Mouse (Mus musculus) spleen, postnatal 4 days (tissue): Measurements from ENCODE around the gene Wipi2.

Source experiments
- DNase-seq, 2 experiments: peaks; one replicate each; pipeline ENCODE4 v3.0.0; 2022; ENCODE audit warnings: low spot score in 2 of 2

Gene Wipi2

GRCm38 (mm10) chr5:142629663-142630025 is 2.1 kb downstream of the Wipi2 start:
- no peak for DNase-seq

DNA sequence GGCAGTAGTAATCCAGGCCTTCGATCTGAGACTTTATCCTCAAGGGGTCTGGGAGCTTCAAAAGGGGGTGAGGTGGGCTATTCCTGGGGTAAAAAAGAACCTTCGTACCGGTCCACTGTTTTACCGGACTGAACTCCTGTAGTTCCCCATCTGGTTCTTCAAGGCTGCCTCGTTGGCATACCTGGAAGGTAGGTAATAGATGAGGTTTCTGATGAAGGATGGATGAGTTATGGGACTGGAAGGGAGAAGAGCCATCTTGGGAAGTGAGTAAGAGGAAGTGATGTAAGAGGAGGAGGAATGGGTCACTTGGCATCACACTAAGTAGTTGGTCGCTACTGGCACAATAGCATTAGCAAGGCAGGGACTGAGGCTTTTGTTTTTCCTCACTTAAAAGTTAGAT is 2.7 kb downstream of the Wipi2 start:
- no peak for DNase-seq

DNA sequence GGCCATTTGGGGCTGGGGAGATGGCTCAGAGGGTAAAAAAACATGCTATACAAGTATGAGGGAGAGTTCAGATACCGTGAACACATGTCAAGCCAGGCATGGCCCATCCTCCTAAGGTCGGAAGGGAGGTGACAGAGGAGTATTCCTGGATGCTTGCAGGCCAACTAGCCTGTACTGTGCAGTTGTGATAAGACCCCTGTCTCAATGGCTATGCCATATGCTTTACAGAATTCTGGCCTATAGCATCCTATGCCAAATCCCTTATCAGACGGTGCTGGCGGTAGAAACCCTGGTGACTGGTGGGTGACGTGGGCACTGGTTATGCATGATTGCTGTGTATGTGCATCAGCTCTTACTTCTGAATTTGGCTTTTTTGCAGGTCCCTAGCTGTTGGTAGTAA is 10.3 kb downstream of the Wipi2 start:
- peak in 1 of 2 experiments; percentile 36 for DNase-seq

GRCm38 (mm10) chr5:142640088-142640487 is 12.6 kb downstream of the Wipi2 start:
- DNase-seq: no peak

DNA sequence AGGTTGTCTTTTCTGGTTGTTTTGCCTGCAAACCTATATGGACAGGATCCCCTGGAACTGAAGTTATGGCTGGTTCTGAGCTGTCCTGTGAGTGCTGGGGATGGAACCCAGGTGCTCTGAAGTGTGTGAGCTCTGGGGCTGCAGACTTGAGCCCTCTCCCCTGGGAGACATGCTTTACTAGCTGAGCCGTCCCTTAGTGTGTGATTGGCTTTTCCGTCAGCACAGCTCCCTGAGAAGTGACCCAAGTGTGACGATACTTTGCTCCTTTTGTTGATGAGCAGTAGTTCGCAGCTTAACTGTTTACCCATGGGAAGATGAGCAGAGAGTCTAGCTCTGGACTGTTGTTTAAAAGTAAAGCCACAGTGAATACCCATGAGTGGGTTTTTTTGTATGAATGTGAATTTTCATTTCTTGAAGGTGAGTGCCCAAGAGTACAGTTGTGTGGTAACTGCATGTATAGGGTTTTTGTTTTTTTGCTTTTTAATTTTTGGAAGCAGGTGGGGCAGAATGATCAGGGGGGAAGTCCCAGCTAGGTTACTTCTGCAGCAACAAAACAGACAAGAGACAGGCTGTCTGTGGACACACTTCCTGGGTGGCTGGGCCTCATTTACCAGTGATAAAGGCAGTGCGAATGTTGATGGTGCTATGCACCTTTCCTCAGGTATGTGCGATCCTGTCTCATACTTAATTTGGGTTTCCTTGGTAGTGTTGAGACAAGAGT is 14.0 kb downstream of the Wipi2 start:
- no peak for DNase-seq

GRCm38 (mm10) chr5:142648162-142648561 is 20.7 kb downstream of the Wipi2 start:
- no peak for DNase-seq

DNA sequence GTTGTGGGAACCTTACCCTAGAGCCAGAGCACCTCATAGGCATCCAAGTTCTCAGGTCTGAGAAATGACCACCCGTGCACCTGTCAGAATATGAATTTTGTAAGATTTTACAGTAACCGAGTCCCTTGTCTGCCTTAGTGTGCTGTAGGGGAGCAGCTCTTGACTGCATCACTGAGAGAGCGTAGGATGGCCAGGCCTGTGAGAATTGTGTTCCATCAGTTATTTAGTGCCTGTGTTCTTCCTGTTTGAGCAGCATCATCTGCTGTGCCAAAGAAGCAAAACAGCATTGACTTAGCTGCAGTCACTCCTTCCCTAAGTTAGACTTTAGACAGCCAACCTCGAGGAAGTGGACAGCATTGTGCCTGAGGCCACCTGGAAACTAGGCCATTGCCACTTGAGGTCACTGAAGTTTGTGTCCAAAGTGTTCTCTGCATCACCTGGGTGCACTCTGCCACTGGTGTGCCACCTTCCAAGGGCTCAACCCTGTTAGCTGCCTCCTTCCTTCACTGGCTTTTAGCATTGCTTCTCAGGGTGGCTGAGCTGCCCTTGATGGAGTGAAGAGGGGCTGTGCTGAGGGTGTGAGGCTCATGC is 22.1 kb downstream of the Wipi2 start:
- no peak for DNase-seq

DNA sequence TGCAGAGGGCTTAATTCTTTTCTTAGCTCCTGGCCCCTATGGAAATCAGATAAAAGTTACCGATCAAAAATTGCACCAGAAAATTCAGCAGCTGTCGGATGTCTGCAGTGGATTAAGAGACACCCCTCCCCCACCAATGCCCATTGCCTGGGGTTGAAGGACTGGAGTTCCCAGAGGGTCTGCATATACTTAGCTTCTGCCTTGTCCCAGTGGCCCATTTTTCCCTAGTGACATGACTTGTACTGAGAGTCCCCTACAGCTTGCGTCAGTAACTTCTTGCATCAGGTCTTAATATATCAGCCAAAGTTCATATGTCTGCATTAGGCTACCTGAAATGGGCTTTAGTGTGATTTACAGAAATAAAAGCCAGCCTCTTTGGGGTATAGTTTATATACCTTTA is 22.9 kb downstream of the Wipi2 start:
- no peak for DNase-seq

GRCm38 (mm10) chr5:142650794-142651497 is 23.4 kb downstream of the Wipi2 start:
- DNase-seq: peak in 1 of 2 experiments; percentile 51

DNA sequence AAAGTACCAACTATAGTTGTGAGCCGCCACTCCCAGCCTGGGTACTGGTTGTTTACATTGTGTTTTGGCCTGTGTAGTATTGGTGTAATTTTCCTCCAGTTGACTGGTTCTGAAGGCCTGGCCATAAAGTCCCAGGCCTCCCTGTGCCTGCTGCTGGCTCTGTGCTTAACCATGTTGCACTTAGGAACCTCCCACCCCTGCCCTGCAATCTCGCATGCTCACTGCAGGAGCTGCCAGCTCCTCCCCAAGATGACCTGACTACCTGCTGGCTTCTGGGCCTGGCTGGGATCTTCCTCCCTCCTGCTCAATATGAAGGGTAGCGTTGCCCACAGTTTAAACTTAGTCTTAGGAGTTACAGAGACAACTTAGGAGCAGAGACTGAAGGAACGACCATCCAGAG is 24.8 kb downstream of the Wipi2 start:
- DNase-seq: no peak

GRCm38 (mm10) chr5:142660656-142661434 is 33.3 kb downstream of the Wipi2 start:
- no peak for DNase-seq

- DNase-seq: no peak
These were observed 40.4 kb downstream of the Wipi2 start for GRCm38 (mm10) chr5:142667921-142668320.

GRCm38 (mm10) chr5:142668556-142669263 is 41.2 kb downstream of the Wipi2 start:
- DNase-seq: no peak

DNA sequence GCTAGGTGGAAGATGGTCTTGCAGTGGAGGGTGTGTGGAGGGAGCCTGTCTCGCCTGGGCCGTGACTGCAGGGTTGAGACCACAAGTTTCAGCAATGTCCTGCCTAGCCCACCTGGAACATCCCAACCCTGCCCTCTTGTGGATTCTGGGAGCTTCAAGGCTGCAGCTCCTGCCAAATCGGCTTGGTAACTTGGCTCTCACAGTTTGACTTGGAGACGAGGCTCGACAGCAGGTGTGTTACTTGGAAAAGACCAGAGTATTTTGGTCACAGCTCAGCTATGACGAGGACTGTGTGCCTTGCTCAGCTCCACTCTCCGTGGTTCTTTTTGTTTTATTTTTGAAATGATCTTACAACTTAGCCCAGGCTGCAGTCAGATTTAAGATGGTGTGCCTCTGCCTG is 42.2 kb downstream of the Wipi2 start:
- no peak for DNase-seq

DNA sequence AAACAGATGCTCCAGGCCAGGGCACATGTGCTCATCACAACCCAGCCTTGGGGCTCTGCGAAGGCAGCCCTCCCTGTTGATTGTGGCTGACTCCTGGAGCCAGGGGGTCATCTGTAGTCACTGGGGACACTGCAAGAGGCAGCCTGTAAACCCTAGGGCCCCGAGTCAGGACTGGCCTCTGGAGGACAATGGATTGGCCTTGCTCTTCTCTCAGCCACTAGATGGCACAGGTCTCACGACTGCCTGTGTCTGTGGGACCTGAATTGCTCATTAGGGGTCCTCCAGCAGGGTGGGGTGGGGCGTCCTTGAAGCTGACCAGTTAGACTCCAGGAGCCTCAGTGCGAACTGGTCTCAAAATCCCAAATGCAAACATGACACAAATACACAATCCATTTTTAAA is 45.6 kb downstream of the Wipi2 start:
- no peak for DNase-seq

DNA sequence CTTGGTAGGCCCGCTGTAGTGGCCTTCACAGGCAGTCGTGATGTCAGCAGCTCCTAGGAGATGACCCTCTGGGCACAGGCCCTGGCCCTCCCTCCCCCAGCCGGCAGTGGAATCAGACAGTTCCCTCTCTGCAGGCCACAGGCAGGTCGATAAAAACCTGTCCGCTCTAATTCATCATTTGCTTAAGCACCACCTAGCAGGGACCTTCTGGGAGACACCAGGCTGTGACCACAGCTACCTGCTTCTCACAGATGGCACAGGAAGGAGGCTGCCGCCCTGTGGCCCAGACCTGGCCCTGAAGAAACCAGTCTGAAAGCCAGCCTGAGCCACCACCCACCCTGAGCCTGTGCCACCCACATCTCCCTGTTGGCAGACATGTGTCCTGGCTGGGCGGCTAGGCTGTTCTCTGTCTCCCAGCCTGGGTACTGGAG is 50.7 kb downstream of the Wipi2 start:
- no peak for DNase-seq

DNA sequence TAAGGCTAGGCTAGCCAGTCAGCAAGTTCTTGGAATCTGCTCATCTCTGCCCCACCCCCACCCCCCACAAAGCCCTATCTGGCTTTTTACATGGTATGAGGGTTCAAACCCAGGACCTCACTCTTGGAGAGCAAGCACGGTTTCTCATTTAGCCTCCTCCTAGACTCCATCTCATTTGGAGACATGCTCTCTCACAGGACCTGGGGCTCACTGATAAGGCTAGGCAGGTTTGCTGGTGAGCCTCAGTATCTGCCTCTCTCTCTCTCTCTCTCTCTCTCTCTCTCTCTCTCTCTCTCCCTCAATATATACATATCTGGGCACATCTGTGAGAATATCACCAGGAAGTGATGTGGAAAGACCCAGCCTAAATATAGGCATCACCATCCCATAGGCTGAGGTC is 51.6 kb downstream of the Wipi2 start:
- no peak for DNase-seq

GRCm38 (mm10) chr5:142681911-142682310 is 54.4 kb downstream of the Wipi2 start:
- no peak for DNase-seq

GRCm38 (mm10) chr5:142682529-142682928 is 55.0 kb downstream of the Wipi2 start:
- DNase-seq: no peak

- no peak for DNase-seq
These were observed 61.4 kb downstream of the Wipi2 start for GRCm38 (mm10) chr5:142688866-142689265.

DNA sequence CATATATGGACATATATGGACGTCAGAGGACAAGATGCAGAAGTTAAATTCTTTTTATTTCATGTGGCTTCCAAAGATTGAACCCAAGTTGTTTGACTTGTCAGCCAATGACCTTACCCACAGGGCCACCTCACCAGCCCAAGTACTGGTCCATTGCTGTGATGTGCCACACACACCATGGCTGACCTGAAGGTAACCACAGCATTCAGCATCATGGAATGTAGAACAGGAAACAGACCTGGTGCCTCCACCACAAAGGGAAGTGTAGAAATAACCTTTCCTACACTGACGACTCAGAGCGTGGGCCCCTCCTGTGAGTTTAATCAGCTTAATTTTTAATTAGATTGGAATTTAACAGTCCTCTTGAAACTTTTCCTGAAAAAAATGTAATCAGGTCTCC is 62.8 kb downstream of the Wipi2 start:
- no peak for DNase-seq

- no peak for DNase-seq
These were observed 64.8 kb downstream of the Wipi2 start, which contains the start of gene Slc29a4 for GRCm38 (mm10) chr5:142692248-142692647. Gene Slc29a4 (plus strand): TSS chr5:142692512.
